Mouse (Mus musculus) megakaryocyte, embryonic 14.5 days (primary cell): ENCODE data around the gene Rcc2.

Source experiments
- FLI1 ChIP-seq: IDR thresholded peaks from 2 replicates; pipeline ENCODE4 v1.6.1; 2012; ENCODE audit warnings: low read length, inconsistent platforms, mixed read lengths
- GATA1 ChIP-seq: IDR thresholded peaks from 3 replicates; pipeline ENCODE4 v1.6.1; 2012; ENCODE audit warnings: mixed read lengths, low read length, inconsistent platforms, borderline replicate concordance

- TF ChIP-seq GATA1 (no peak), FLI1 (no peak)
Measured at GRCm38 (mm10) chr4:140689873-140690655, 10.3 kb upstream of the Rcc2 start.
